Mouse (Mus musculus) embryonic facial prominence, embryonic 11.5 days (tissue): Measurements from ENCODE around the gene Kifc3. TPM values are rescaled to one million over a fixed set of nuclear protein-coding genes. Genes with fewer than 3 reads are reported as not detected.

Experiments
- ATAC-seq: fragments of 200-750 bp; cut with Nextera tagmentation; replicated peaks from 2 replicates; pipeline ENCODE4 v1.8.0; 2017; ENCODE audit warnings: low read depth; ENCODE audit not compliant: insufficient number of reproducible peaks, low FRiP score, low TSS enrichment
- DNase-seq: peaks from one replicate; pipeline ENCODE4 v3.0.0-alpha.2; 2015; ENCODE audit warnings: low spot score
- H3K27ac ChIP-seq: fragments of 300-500 bp; sonication (generic); replicated peaks from 2 replicates; pipeline ENCODE4 v1.5.1; 2014; ENCODE audit warnings: mild to moderate bottlenecking, low read depth, low read length, control low read depth
- H3K27me3 ChIP-seq: fragments of 300-500 bp; sonication (generic); 2 replicates; pipeline ENCODE4 v1.6.1; 2014; ENCODE audit warnings: mild to moderate bottlenecking, low read length, moderate library complexity, mixed read lengths; ENCODE audit not compliant: control insufficient read depth, insufficient read depth
- H3K36me3 ChIP-seq: fragments of 300-500 bp; sonication (generic); replicated peaks from 2 replicates; pipeline ENCODE4 v1.6.1; 2014; ENCODE audit warnings: low read depth, mild to moderate bottlenecking, low read length, moderate library complexity, mixed read lengths; ENCODE audit not compliant: control insufficient read depth, insufficient read depth
- H3K4me1 ChIP-seq: fragments of 300-500 bp; sonication (generic); 2 replicates; pipeline ENCODE4 v1.6.1; 2014; ENCODE audit warnings: low read length, mixed read lengths; ENCODE audit not compliant: control insufficient read depth, insufficient read depth
- H3K4me2 ChIP-seq: fragments of 300-500 bp; sonication (generic); 2 replicates; pipeline ENCODE4 v1.6.1; 2014; ENCODE audit warnings: low read depth, mild to moderate bottlenecking, control low read depth, low read length, moderate library complexity
- H3K4me3 ChIP-seq: fragments of 300-500 bp; sonication (generic); 2 replicates; pipeline ENCODE4 v1.5.1; 2014; ENCODE audit warnings: low read depth, low read length, control low read depth
- H3K9ac ChIP-seq: fragments of 300-500 bp; sonication (generic); replicated peaks from 2 replicates; pipeline ENCODE4 v1.6.1; 2014; ENCODE audit warnings: mild to moderate bottlenecking, control low read depth, low read length
- H3K9me3 ChIP-seq: fragments of 300-500 bp; sonication (generic); replicated peaks from 2 replicates; pipeline ENCODE4 v1.6.1; 2016; ENCODE audit warnings: mild to moderate bottlenecking, low read length, inconsistent platforms, mixed read lengths; ENCODE audit not compliant: control insufficient read depth
- WGBS: fragments of 180-500 bp; shearing (Covaris S2); extraction: QIAGEN DNeasy Blood & Tissue Kit; methylation state at CpG from one replicate; pipeline ENCODE4 v1.1.7; 2014; 5-methylcytosine and 5-hydroxymethylcytosine counted together
- polyA plus RNA-seq: library from polyadenylated mRNA; unstranded; fragments of >200 nt; fragmentation: Nextera tagmentation; extraction: Ambion mirVana; gene quantifications from 2 replicates; pipeline ENCODE4 v1.2.1, GENCODE M21; 2014

The Kifc3 gene
- polyA plus RNA-seq, 1 experiment from 2014 or later = 3.9 TPM

DNA sequence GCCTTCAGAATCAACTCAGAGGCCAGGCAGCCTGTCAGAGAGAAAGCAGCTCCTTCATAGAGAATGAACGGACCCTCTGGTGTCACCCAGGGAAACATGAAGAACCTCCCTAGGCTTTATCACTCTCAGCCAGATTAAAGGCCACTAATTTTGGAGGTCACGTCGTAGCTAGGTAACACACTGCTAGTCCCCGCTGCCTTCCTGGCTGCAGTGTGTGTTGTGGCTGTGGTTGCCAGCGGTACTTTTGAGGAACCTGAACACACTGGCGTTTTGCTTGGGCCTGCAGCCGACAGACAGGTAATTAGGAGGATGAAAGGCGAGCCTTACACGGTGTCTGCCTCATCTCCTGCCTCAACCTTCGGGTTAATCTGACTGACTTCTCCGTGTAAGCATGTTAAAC lies 6.9 kb downstream of the Kifc3 start:
- 67% methylated on average over 11 of the region's 11 CpGs for WGBS

DNA sequence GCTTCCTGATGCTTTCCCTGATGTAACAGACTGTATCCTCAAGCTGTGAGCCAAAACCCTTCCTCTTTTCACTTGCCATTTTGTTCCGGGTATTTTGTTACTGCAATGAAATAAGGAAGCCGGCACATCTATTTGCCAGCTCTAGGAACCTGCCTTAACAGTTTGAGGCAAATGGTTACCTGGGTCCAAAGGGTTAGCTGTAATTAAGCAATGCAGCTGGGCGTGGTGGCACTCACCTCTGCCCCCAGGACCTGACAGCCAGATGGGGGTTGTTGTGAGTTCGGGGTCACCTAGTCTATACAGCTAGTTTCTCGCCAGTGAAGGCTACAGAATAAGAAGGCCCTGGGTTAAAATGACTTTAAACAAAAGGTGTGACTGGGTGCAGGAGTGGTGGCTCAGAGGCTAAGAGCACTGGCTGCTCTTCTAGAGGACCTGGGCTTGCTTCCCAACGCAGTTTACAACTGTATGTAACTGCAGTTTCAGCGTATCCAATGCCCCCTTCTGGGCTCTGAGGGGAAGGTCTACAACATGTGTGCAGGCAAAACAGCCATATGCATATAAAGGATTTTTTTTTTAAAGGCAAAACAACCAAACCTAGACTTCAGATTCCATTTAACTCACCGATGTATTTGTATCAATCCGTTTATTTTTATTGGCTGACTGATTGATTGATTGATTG lies 11.0 kb downstream of the Kifc3 start:
- H3K9me3 ChIP-seq = no peaks in the 10 kb centered on the region
- no peak overlapping the region for H3K9ac ChIP-seq
- no peak overlapping the region for H3K4me3 ChIP-seq
- no peaks in the 10 kb centered on the region for H3K27me3 ChIP-seq
- WGBS = 87% methylated on average over 9 of the region's 9 CpGs
- no peak overlapping the region for H3K27ac ChIP-seq
- H3K4me1 ChIP-seq = no peaks in the 10 kb centered on the region
- no peaks in the 10 kb centered on the region for H3K36me3 ChIP-seq
- ATAC-seq = no peak
- no peak for DNase-seq
- no peak overlapping the region for H3K4me2 ChIP-seq

More for the DNA sequence above, 6.9 kb downstream of the Kifc3 start:
- DNase-seq (no peak), ATAC-seq (no peak)
- Histone ChIP-seq H3K9me3 (no peaks in the 10 kb centered on the region), H3K4me3 (no peak overlapping the region), H3K4me1 (no peaks in the 10 kb centered on the region), H3K9ac (no peak overlapping the region), H3K36me3 (no peaks in the 10 kb centered on the region), H3K27me3 (no peaks in the 10 kb centered on the region), H3K27ac (no peak overlapping the region), H3K4me2 (no peak overlapping the region)

DNA sequence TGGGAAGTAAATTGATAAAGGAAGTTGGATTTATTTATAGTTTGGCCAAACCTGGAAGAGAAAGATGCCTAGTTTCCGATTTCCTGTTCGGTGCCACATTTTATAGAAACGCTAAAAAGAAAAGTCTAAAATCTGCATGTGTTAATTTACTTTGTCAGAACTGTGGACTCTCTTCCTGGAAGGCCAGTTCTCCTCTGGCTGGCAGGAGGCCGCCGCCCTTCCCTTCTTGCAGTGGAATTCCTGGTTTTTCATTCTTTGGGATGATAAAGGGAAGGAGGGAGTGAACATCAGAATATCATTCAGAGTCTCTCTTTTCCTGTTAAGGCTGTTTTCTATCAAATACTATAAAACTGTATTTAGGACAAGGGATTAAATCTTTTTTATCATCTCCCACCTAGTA lies 15.0 kb downstream of the Kifc3 start:
- DNase-seq = no peak
- Histone ChIP-seq H3K27ac (no peak overlapping the region), H3K9ac (no peak overlapping the region), H3K36me3 (no peaks in the 10 kb centered on the region), H3K27me3 (no peaks in the 10 kb centered on the region), H3K4me2 (no peak overlapping the region), H3K4me3 (no peak overlapping the region), H3K9me3 (no peaks in the 10 kb centered on the region), H3K4me1 (no peaks in the 10 kb centered on the region)
- no peak for ATAC-seq
- 74% methylated on average over 5 of the region's 5 CpGs for WGBS

DNA sequence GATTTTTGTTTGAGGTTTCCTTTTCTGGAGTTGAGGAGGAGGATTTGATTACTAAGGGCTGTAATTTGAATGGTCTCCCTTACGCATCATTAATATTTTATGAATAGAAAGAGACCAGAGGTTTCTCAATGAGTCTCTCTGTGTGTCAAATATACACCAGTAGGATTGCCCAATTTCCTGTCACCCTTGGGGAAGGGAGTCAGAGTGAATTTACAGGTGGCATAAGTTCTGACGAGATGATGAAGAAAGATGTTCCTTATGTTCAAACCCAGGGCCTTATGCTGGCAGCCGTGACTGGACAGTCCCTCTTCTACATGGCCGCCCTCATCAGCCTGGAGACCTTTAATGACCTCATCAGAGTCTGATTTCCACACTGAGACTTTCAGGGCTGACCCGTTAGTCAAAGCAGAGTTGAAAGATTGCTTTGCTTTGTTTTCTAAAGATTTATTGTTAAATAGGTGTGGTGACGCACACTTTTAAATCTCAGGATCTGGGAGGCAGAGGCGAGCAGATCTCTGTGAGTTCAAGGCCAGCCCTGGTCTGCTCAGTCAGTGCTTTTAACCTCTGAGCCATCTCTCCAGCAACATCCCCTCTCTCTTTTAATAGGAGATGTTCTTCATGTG lies 16.6 kb downstream of the Kifc3 start:
- no peak overlapping the region for H3K9ac ChIP-seq
- WGBS = 85% methylated on average over 7 of the region's 7 CpGs
- no peaks in the 10 kb centered on the region for H3K9me3 ChIP-seq
- H3K36me3 ChIP-seq = no peaks in the 10 kb centered on the region
- no peak overlapping the region for H3K27ac ChIP-seq
- H3K4me2 ChIP-seq = no peak overlapping the region
- DNase-seq (no peak), ATAC-seq (no peak)
- H3K4me1 ChIP-seq = no peaks in the 10 kb centered on the region
- H3K27me3 ChIP-seq = no peaks in the 10 kb centered on the region
- no peak overlapping the region for H3K4me3 ChIP-seq

DNA sequence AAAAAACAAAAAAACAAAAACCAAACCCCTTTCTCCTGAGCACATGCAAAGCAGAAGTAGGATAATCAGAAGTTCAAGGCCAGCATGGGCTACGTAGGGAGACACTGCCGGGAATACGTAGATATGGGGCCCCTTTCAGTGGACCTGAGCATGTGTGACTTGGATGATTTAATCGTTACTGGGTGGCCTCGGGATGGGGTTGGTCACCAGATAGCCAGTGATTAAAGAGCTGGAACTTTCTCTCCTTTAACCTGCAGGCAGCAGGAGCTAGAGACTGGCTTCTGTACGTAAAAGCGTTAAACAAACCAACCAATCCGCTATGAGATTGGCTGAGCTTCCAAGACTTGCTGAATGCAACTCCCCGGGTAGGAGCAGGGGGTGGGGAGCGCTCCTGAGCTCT lies 17.5 kb downstream of the Kifc3 start:
- no peak for ATAC-seq
- Histone ChIP-seq H3K4me1 (no peaks in the 10 kb centered on the region), H3K27me3 (no peaks in the 10 kb centered on the region), H3K4me2 (no peak overlapping the region), H3K27ac (no peak overlapping the region), H3K36me3 (no peaks in the 10 kb centered on the region), H3K9me3 (no peaks in the 10 kb centered on the region), H3K9ac (no peak overlapping the region), H3K4me3 (no peak overlapping the region)
- WGBS = 41% methylated on average over 10 of the region's 10 CpGs
- DNase-seq = no peak

DNA sequence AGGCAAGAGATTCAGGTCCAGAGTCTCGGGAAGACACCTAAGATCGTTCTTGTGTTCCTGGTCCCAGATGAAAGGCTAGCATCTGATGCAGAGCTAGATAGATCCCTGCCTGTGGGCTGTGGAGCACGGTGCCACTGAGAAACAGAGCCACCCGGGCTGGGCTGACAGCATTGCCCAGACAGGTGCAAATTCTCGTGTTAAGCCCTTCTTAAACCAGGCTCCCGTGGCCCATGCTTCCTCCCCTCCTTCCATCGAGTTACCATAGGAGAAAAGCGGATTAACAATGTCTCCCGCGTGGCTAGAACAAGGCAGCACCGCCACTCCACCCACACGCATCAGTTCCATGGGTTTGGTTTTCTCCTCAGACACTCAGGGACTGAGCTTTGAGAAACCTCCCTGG lies 18.4 kb downstream of the Kifc3 start:
- no peaks in the 10 kb centered on the region for H3K36me3 ChIP-seq
- ATAC-seq = no peak; the same call in 1 of the 2 replicates
- H3K27me3 ChIP-seq = no peaks in the 10 kb centered on the region
- DNase-seq = no peak
- 84% methylated on average over 12 of the region's 12 CpGs for WGBS
- H3K4me1 ChIP-seq = no peaks in the 10 kb centered on the region
- no peak overlapping the region for H3K9ac ChIP-seq
- H3K9me3 ChIP-seq = no peaks in the 10 kb centered on the region
- H3K27ac ChIP-seq = no peak overlapping the region
- no peak overlapping the region for H3K4me3 ChIP-seq
- no peak overlapping the region for H3K4me2 ChIP-seq

DNA sequence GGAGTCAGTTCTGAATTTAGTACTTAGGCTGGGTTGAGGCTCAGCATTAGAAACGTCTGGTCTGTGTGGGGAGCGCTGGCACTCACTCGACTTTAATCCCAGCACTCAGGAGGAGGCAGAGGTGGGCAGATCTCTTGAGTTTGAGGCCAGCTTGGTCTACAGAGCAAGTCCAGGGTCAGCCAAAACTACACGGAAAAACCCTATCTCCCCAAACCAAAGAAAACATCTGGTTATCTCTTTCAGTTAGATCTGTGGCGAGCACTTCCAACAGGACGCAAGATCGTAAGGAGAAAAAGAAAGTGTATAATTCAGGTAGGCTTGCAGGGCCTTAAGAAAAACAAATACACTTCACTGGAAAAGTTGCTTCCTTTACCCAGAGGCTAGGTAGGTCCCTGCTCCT lies 20.8 kb downstream of the Kifc3 start:
- no peaks in the 10 kb centered on the region for H3K4me1 ChIP-seq
- no peak overlapping the region for H3K4me2 ChIP-seq
- no peaks in the 10 kb centered on the region for H3K27me3 ChIP-seq
- H3K27ac ChIP-seq = no peak overlapping the region
- H3K9ac ChIP-seq = no peak overlapping the region
- no peak for DNase-seq
- H3K4me3 ChIP-seq = no peak overlapping the region
- 59% methylated on average over 7 of the region's 7 CpGs for WGBS
- H3K9me3 ChIP-seq = no peaks in the 10 kb centered on the region
- ATAC-seq = no peak
- no peaks in the 10 kb centered on the region for H3K36me3 ChIP-seq

DNA sequence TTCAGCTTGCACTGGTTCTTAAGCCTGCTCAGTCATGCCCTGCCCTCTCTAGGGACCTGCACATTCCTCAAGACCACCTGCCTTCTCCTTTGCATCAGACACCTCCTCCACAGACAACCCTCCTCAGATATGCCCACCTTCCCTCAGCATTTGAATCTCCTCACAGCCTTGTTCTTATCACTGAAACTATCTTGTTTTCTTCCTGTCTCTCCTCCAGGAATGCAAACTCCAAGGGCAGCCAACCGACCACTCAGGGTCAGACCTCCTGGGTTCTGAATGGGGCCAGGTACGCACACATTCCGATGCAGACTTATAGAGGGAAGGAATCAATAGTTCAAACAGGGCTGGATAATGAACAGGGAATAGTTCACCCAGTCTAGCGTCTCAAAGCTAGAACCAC lies 24.4 kb downstream of the Kifc3 start:
- Histone ChIP-seq H3K9ac (no peak overlapping the region), H3K4me1 (no peaks in the 10 kb centered on the region), H3K27ac (no peak overlapping the region), H3K27me3 (no peaks in the 10 kb centered on the region), H3K4me3 (no peak overlapping the region), H3K4me2 (no peak overlapping the region), H3K9me3 (no peaks in the 10 kb centered on the region), H3K36me3 (no peaks in the 10 kb centered on the region)
- WGBS = 73% methylated on average over 4 of the region's 4 CpGs
- no peak for DNase-seq
- no peak for ATAC-seq
